Mouse (Mus musculus) midbrain, embryonic 12.5 days (tissue): ENCODE measurements around the gene Glyr1. TPM values are rescaled to one million over a fixed set of nuclear protein-coding genes. Genes with fewer than 3 reads are reported as not detected.
A peak's percentile ranks its signal among the peaks of the same experiment; 100 is the strongest.

Source experiments
- ATAC-seq: fragments of 200-750 bp; cut with Nextera tagmentation; 2 replicates; pipeline ENCODE4 v1.8.0; 2017; ENCODE audit warnings: low read depth, moderate TSS enrichment, moderate library complexity; ENCODE audit not compliant: low FRiP score
- H3K27ac ChIP-seq: fragments of 300-500 bp; sonication (generic); replicated peaks from 2 replicates; pipeline ENCODE4 v1.5.1; 2016; ENCODE audit warnings: mild to moderate bottlenecking
- H3K27me3 ChIP-seq: fragments of 300-500 bp; sonication (generic); 2 replicates; pipeline ENCODE4 v1.6.1; 2016; ENCODE audit warnings: mild to moderate bottlenecking
- H3K36me3 ChIP-seq: fragments of 300-500 bp; sonication (generic); 2 replicates; pipeline ENCODE4 v1.6.1; 2016
- H3K4me1 ChIP-seq: fragments of 300-500 bp; sonication (generic); 2 replicates; pipeline ENCODE4 v1.6.1; 2016
- H3K4me2 ChIP-seq: fragments of 300-500 bp; sonication (generic); replicated peaks from 2 replicates; pipeline ENCODE4 v1.6.1; 2016; ENCODE audit warnings: mild to moderate bottlenecking, moderate library complexity
- H3K4me3 ChIP-seq: fragments of 300-500 bp; sonication (generic); 2 replicates; pipeline ENCODE4 v1.5.1; 2016; ENCODE audit warnings: mild to moderate bottlenecking
- H3K9ac ChIP-seq: fragments of 300-500 bp; sonication (generic); replicated peaks from 2 replicates; pipeline ENCODE4 v1.6.1; 2016; ENCODE audit warnings: mild to moderate bottlenecking, moderate library complexity
- H3K9me3 ChIP-seq: fragments of 300-500 bp; sonication (generic); 2 replicates; pipeline ENCODE4 v1.6.1; 2016; ENCODE audit warnings: mild to moderate bottlenecking
- WGBS: fragments of 180-500 bp; shearing (Covaris S2); methylation state at CpG from one replicate; pipeline ENCODE4 v1.1.7; 2016; 5-methylcytosine and 5-hydroxymethylcytosine counted together
- polyA plus RNA-seq: library from polyadenylated mRNA; unstranded; fragments of >200 nt; fragmentation: Nextera tagmentation; extraction: Ambion mirVana; gene quantifications from 2 replicates; pipeline ENCODE4 v1.2.1, GENCODE M21; 2016

Gene Glyr1
- polyA plus RNA-seq, 1 experiment from 2014 or later: 235 TPM

DNA sequence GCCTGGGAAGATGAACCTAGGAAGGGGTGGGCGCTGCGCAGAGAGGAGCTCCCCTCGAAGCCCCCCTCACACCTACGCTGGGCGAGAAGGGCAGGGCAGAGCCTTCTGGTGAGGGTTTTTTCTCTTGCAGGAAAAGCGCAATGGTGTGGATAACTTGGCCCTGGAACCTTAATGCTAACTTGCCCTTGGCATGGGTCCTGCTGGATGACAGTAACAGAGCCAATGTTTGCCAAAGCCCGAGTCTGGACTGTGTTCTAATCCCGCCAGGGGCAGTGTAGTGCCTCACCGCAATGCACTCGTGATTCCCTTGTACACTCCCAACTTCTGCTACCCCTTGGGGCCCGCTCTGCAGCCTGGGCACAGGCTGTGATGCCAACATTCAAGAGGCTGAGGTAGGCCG, 41.6 kb downstream of the Glyr1 start:
- Histone ChIP-seq H3K4me3 (no peak overlapping the region), H3K9me3 (no peaks in the 10 kb centered on the region), H3K4me1 (peaks cover 23% of the 10 kb centered on the region), H3K4me2 (no peak overlapping the region), H3K27me3 (no peaks in the 10 kb centered on the region), H3K27ac (no peak overlapping the region), H3K36me3 (peaks cover 13% of the 10 kb centered on the region), H3K9ac (no peak overlapping the region)
- WGBS: 83% methylated on average over 12 of the region's 12 CpGs
- no peak for ATAC-seq

GRCm38 (mm10) chr16:5007492-5007891, 42.2 kb downstream of the Glyr1 start:
- no peak overlapping the region for H3K9ac ChIP-seq
- no peaks in the 10 kb centered on the region for H3K9me3 ChIP-seq
- no peak overlapping the region for H3K27ac ChIP-seq
- H3K4me2 ChIP-seq: no peak overlapping the region
- WGBS: 61% methylated on average over 6 of the region's 6 CpGs
- peaks cover 18% of the 10 kb centered on the region for H3K4me1 ChIP-seq
- no peaks in the 10 kb centered on the region for H3K27me3 ChIP-seq
- no peak for ATAC-seq
- peaks cover 13% of the 10 kb centered on the region for H3K36me3 ChIP-seq
- no peak overlapping the region for H3K4me3 ChIP-seq

- Histone ChIP-seq H3K36me3 (peaks cover 13% of the 10 kb centered on the region), H3K9ac (no peak within 1 kb of the TSS), H3K4me3 (no peak within 1 kb of the TSS), H3K27me3 (no peaks in the 10 kb centered on the region), H3K4me2 (no peak within 1 kb of the TSS), H3K4me1 (peaks cover 14% of the 10 kb centered on the region), H3K27ac (no peak within 1 kb of the TSS), H3K9me3 (no peaks in the 10 kb centered on the region)
- 54% methylated on average over 5 of the region's 5 CpGs for WGBS
- ATAC-seq: no peak
Observed at GRCm38 (mm10) chr16:5007067-5007466, 42.6 kb downstream of the Glyr1 start, which contains the start of gene Smim22. Smim22 (plus strand) TSS chr16:5007288.

GRCm38 (mm10) chr16:5000611-5001010, 49.1 kb downstream of the Glyr1 start:
- no peaks in the 10 kb centered on the region for H3K36me3 ChIP-seq
- H3K9ac ChIP-seq: no peak overlapping the region
- no peak overlapping the region for H3K27ac ChIP-seq
- ATAC-seq: no peak
- 71% methylated on average over 3 of the region's 3 CpGs for WGBS
- no peaks in the 10 kb centered on the region for H3K4me1 ChIP-seq
- no peak overlapping the region for H3K4me3 ChIP-seq
- no peaks in the 10 kb centered on the region for H3K27me3 ChIP-seq
- H3K9me3 ChIP-seq: no peaks in the 10 kb centered on the region
- no peak overlapping the region for H3K4me2 ChIP-seq

DNA sequence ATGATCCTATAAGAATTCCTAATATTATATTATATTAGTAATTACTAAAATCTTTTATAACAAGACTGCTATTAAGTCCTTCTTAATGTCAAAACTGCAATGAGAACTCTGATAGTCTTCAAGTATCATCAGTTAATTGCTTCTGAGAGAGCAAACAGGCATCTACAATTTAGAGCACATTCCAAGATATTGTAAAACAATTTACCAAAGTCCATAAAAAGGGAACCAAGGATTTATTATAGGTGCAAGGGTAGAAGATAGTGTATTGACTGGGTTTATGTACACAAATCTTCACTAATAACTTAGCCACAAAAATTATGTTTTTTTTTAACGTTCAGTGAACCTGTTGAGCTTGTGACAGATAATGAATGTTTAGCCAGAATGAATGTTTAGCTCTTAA, 50.7 kb downstream of the Glyr1 start:
- no peak for ATAC-seq

DNA sequence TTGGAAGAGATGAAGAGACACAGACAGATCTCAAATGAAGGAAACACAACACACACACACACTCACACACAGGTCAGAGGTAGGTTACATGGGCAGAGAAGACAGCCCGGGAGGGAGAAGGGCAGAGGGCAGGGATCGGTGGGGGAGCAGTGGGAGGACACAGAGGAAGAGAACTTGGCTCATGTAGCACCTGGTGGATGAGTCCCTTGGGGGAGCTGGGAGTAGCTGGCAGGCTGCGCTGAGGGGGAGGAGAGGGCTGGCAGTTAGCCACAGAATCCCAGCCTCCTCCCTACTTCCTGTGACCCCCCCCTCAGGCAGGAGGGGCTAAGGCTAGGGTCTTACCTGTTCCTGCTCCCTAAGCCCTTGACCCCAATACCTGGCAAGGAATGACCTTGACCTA, 52.1 kb downstream of the Glyr1 start, which contains the start of gene Sept12:
TSS of gene Sept12 (minus strand) at position 300 of the 400 bp plus-strand sequence.
- 64% methylated on average over 3 of the region's 3 CpGs for WGBS
- Histone ChIP-seq H3K9me3 (no peaks in the 10 kb centered on the region), H3K27me3 (no peaks in the 10 kb centered on the region), H3K4me2 (no peak within 1 kb of the TSS), H3K4me1 (no peaks in the 10 kb centered on the region), H3K27ac (no peak within 1 kb of the TSS), H3K9ac (no peak within 1 kb of the TSS), H3K4me3 (no peak within 1 kb of the TSS), H3K36me3 (no peaks in the 10 kb centered on the region)
- no peak for ATAC-seq

More for the DNA sequence above, 50.7 kb downstream of the Glyr1 start:
- Histone ChIP-seq H3K4me3 (no peak overlapping the region), H3K27ac (no peak overlapping the region), H3K9me3 (no peaks in the 10 kb centered on the region), H3K9ac (no peak overlapping the region), H3K4me2 (no peak overlapping the region), H3K36me3 (no peaks in the 10 kb centered on the region), H3K4me1 (no peaks in the 10 kb centered on the region), H3K27me3 (no peaks in the 10 kb centered on the region)
- 87% methylated on average over 1 of the region's 1 CpGs for WGBS

DNA sequence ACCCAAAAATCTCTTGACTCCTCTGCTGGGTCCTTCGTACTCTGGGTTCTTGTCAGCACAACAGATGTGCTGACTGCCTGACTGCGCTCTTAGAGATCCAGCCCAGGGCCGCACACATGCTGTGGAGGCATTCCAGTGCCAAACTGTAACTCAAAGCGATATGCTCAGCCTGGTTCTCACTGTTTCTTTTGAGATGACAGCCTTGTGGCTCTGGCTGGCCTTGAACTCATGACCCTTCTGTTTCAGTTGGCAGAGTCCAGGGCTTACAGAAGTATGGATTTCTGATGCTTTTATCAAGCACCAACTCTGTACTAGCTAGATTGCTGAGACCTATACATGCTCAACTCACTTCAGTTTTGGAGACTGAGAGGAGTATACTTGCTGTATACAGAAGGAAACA, 56.4 kb downstream of the Glyr1 start:
- ATAC-seq: no peak
- no peaks in the 10 kb centered on the region for H3K36me3 ChIP-seq
- no peak overlapping the region for H3K9ac ChIP-seq
- H3K4me3 ChIP-seq: no peak overlapping the region
- H3K4me1 ChIP-seq: no peaks in the 10 kb centered on the region
- no peak overlapping the region for H3K27ac ChIP-seq
- H3K27me3 ChIP-seq: no peaks in the 10 kb centered on the region
- no peak overlapping the region for H3K4me2 ChIP-seq
- 81% methylated on average over 4 of the region's 4 CpGs for WGBS
- no peaks in the 10 kb centered on the region for H3K9me3 ChIP-seq

DNA sequence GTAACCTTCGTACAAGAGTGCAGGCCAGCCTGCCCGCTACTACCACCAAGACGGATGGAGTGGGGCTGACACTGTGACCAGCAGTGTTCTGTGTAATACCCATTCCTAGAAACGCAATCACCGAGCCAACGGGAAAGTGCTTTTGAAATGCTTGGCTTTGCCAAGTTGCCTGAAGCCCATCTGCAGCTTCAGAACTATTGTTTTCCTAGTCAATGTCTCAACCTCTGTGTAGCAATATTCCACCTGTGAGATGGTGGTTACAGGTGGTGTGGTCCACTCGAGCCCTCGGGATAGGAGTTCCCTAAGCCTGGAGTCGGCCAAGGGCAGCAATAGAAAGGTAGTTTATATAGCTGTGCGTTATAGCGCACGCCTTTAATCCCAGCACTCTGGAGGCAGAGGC, 64.9 kb downstream of the Glyr1 start:
- ATAC-seq: no peak
- Histone ChIP-seq H3K4me2 (no peak overlapping the region), H3K27ac (no peak overlapping the region), H3K9me3 (no peaks in the 10 kb centered on the region), H3K9ac (no peak overlapping the region), H3K27me3 (no peaks in the 10 kb centered on the region), H3K4me3 (no peak overlapping the region), H3K36me3 (no peaks in the 10 kb centered on the region), H3K4me1 (no peaks in the 10 kb centered on the region)
- WGBS: 93% methylated on average over 12 of the region's 12 CpGs

GRCm38 (mm10) chr16:4979755-4980380, 69.8 kb downstream of the Glyr1 start:
- no peak overlapping the region for H3K27ac ChIP-seq
- no peaks in the 10 kb centered on the region for H3K36me3 ChIP-seq
- ATAC-seq: 0 out of 2 replicates have a peak, but pooled peaks have one; percentile 23

GRCm38 (mm10) chr16:4978275-4979051, 71.2 kb downstream of the Glyr1 start:
- H3K4me2 ChIP-seq: no peak overlapping the region
- H3K4me1 ChIP-seq: no peaks in the 10 kb centered on the region
- H3K27ac ChIP-seq: no peak overlapping the region
- no peaks in the 10 kb centered on the region for H3K9me3 ChIP-seq
- H3K36me3 ChIP-seq: no peaks in the 10 kb centered on the region
- H3K9ac ChIP-seq: no peak overlapping the region
- WGBS: 63% methylated on average over 5 of the region's 5 CpGs
- no peaks in the 10 kb centered on the region for H3K27me3 ChIP-seq
- H3K4me3 ChIP-seq: no peak overlapping the region
- ATAC-seq: no peak

More at GRCm38 (mm10) chr16:4979755-4980380, 69.8 kb downstream of the Glyr1 start:
- Histone ChIP-seq H3K4me1 (no peaks in the 10 kb centered on the region), H3K9ac (no peak overlapping the region), H3K9me3 (no peaks in the 10 kb centered on the region), H3K4me2 (no peak overlapping the region), H3K27me3 (no peaks in the 10 kb centered on the region), H3K4me3 (no peak overlapping the region)
- 77% methylated on average over 4 of the region's 4 CpGs for WGBS

DNA sequence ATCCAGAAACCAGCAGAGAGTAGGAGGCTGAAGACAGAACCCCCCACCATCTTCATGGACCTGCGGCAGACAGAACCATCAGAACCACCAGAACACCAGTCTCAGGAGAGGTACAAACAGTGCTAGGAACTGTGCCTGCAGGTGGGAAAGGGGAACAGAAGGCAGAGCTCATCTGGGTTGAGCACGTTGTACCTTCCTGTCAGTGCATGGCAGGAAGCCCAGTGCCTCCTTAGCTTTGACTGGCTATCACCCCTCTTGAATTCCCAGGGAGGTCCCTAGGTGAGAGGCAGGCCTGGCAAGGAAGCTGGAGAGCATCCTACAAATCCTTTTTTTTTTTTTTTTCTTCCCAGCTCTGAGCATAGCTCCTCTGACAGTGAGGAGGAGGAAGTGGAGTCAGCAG, 73.5 kb downstream of the Glyr1 start:
- no peak overlapping the region for H3K4me3 ChIP-seq
- ATAC-seq: no peak
- no peaks in the 10 kb centered on the region for H3K36me3 ChIP-seq
- no peaks in the 10 kb centered on the region for H3K4me1 ChIP-seq
- H3K4me2 ChIP-seq: no peak overlapping the region
- no peak overlapping the region for H3K27ac ChIP-seq
- WGBS: 84% methylated on average over 2 of the region's 2 CpGs
- H3K9me3 ChIP-seq: no peaks in the 10 kb centered on the region
- no peak overlapping the region for H3K9ac ChIP-seq
- H3K27me3 ChIP-seq: no peaks in the 10 kb centered on the region

GRCm38 (mm10) chr16:4974521-4974920, 75.1 kb downstream of the Glyr1 start:
- Histone ChIP-seq H3K4me1 (no peaks in the 10 kb centered on the region), H3K36me3 (no peaks in the 10 kb centered on the region), H3K9ac (no peak overlapping the region), H3K27ac (no peak overlapping the region), H3K4me2 (no peak overlapping the region), H3K9me3 (no peaks in the 10 kb centered on the region), H3K4me3 (no peak overlapping the region), H3K27me3 (no peaks in the 10 kb centered on the region)
- no peak for ATAC-seq
- WGBS: 83% methylated on average over 5 of the region's 5 CpGs
